Mouse (Mus musculus) left cerebral cortex, postnatal 4 days (tissue): ENCODE results near the gene Cfap65. TPM values are rescaled to one million over a fixed set of nuclear protein-coding genes. Genes with fewer than 3 reads are reported as not detected.

Experiments used
- microRNA-seq: library from miRNA; unstranded; fragments of <30 nt; microRNA quantifications from one replicate; pipeline ENCODE4 v1.2.0, GENCODE M21; 2022
- total RNA-seq, 2 experiments: library from RNA; stranded (reverse); gene quantifications; 2 replicates each; pipeline ENCODE4 v1.2.3; 2021

Cfap65 gene
- total RNA-seq, 2 experiments from 2014 or later: 1.5 to 1.8 TPM

Small RNAs within 50 kb of the gene (microRNA-seq; reads per million reads assigned to microRNA genes)
- 315 reads per million, percentile 63 among the genes with 10 or more reads in this experiment for gene Mir375

Other genes starting within 250 kb of the Cfap65 start
- under 1 TPM; 0.70 TPM for gene Cyp27a1, start 222.0 kb downstream of the Cfap65 start, total RNA-seq
- not detected for gene Prkag3, start 186.4 kb downstream of the Cfap65 start, total RNA-seq
- 1 to 10 TPM; 3.5 to 5.1 TPM for gene Wnt6, start 163.7 kb downstream of the Cfap65 start, total RNA-seq
- gene Wnt10a, start 144.1 kb downstream of the Cfap65 start, total RNA-seq: under 1 TPM in 1 of 2 experiments, not detected in 1; 0.38 TPM
- gene Cdk5r2, start 80.7 kb downstream of the Cfap65 start, total RNA-seq: 100 to 1,000 TPM; 227 to 230 TPM
- gene Fev, start 50.2 kb downstream of the Cfap65 start, total RNA-seq: not detected
- not detected for gene Cryba2, start 42.5 kb downstream of the Cfap65 start, total RNA-seq
- under 1 TPM; 0.28 to 0.40 TPM for gene Ihh, start 16.1 kb upstream of the Cfap65 start, total RNA-seq
- 1 to 10 TPM; 2.3 to 2.5 TPM for gene Nhej1, start 189.6 kb upstream of the Cfap65 start, total RNA-seq
- not detected for gene Slc23a3, start 198.3 kb upstream of the Cfap65 start, total RNA-seq
- gene Cnppd1, start 207.1 kb upstream of the Cfap65 start, total RNA-seq: 10 to 100 TPM; 37.7 to 44.4 TPM
- 100 to 1,000 TPM; 122 to 123 TPM for gene Retreg2, start 207.2 kb upstream of the Cfap65 start, total RNA-seq
- 10 to 100 TPM; 19.2 to 21.4 TPM for gene Zfand2b, start 233.0 kb upstream of the Cfap65 start, total RNA-seq
- gene Abcb6, start 244.8 kb upstream of the Cfap65 start, total RNA-seq: 10 to 100 TPM; 47.4 to 48.1 TPM